ENCODE assay signal across 11 mouse cellular contexts in genomic region chr13:25018316-25018715, GRCm38 (mm10). TPM values are rescaled to one million over a fixed set of nuclear protein-coding genes. Genes with fewer than 3 reads are reported as not detected.
DNase-seq lines count a peak whose midpoint lies in the region; ATAC-seq and TF ChIP-seq lines count a peak whose summit lies in the region.
"Had no signal": no experiment of that assay in that cellular context is flagged by ENCODE, and none has a peak within 500 bp of the region (broad histone marks: within the 10 kb centered on the region; RNA-seq: fewer than 3 reads in every experiment).

No protein-coding gene starts in this region.

- H3K4me3 ChIP-seq in heart, embryonic 12.5 days = no peak overlapping the region
- H3K4me3 ChIP-seq in midbrain, embryonic 10.5 days = 0 out of 2 replicates have a peak overlapping the region, but pooled peaks have one; percentile 90
- no peak overlapping the region for H3K4me3 ChIP-seq in midbrain, embryonic 11.5 days (ENCODE audit: low read depth, low read length)
- H3K4me3 ChIP-seq in intestine, embryonic 14.5 days (ENCODE audit: low read depth, low read length) = no peak overlapping the region
- no peak overlapping the region for H3K4me3 ChIP-seq in neural tube, embryonic 14.5 days (ENCODE audit: low read depth, low read length)
- no peak overlapping the region; the same call in 1 of the 2 replicates for H3K4me3 ChIP-seq in kidney, adult 2 months (ENCODE audit: insufficient read depth, low read depth, low read length)

- no peak overlapping the region for H3K27ac ChIP-seq in heart, embryonic 12.5 days (ENCODE audit: poor library complexity, severe bottlenecking)
- H3K27ac ChIP-seq in midbrain, embryonic 10.5 days (replicated peaks) = no peak overlapping the region
- no peak overlapping the region for H3K27ac ChIP-seq in midbrain, embryonic 11.5 days (ENCODE audit: low read depth, low read length)
- H3K27ac ChIP-seq in intestine, embryonic 14.5 days (ENCODE audit: low read depth) = no peak overlapping the region
- H3K27ac ChIP-seq in neural tube, embryonic 14.5 days (ENCODE audit: low read depth, low read length) = no peak overlapping the region
- H3K27ac ChIP-seq in kidney, adult 2 months (ENCODE audit: insufficient read depth, low read depth, low read length) = no peak overlapping the region
- H3K27ac ChIP-seq: embryonic facial prominence, embryonic 15.5 days had no signal

- H3K36me3 ChIP-seq in heart, embryonic 12.5 days = peaks cover 11% of the 10 kb centered on the region; the same call in 1 of the 2 replicates
- peaks cover 17% of the 10 kb centered on the region for H3K36me3 ChIP-seq in midbrain, embryonic 10.5 days
- no peaks in the 10 kb centered on the region for H3K36me3 ChIP-seq in midbrain, embryonic 11.5 days (ENCODE audit: control insufficient read depth, insufficient read depth, low read length)
- H3K36me3 ChIP-seq in intestine, embryonic 14.5 days (ENCODE audit: control insufficient read depth, insufficient read depth, low read length) = peaks cover 7% of the 10 kb centered on the region; the same call in 1 of the 2 replicates
- no peaks in the 10 kb centered on the region for H3K36me3 ChIP-seq in neural tube, embryonic 14.5 days (ENCODE audit: control insufficient read depth, insufficient read depth, low read length)
- H3K36me3 ChIP-seq in kidney, adult 2 months (ENCODE audit: control insufficient read depth, insufficient read depth, low read length) = no peaks in the 10 kb centered on the region; the same call in 1 of the 2 replicates
- H3K36me3 ChIP-seq: embryonic facial prominence, embryonic 15.5 days had no signal

- H3K27me3 ChIP-seq in heart, embryonic 12.5 days (replicated peaks) = no peaks in the 10 kb centered on the region
- no peaks in the 10 kb centered on the region for H3K27me3 ChIP-seq in midbrain, embryonic 10.5 days (ENCODE audit: low read depth, poor library complexity, severe bottlenecking)
- H3K27me3 ChIP-seq in midbrain, embryonic 11.5 days (ENCODE audit: control insufficient read depth, insufficient read depth, low read length) = no peaks in the 10 kb centered on the region
- no peaks in the 10 kb centered on the region for H3K27me3 ChIP-seq in intestine, embryonic 14.5 days (replicated peaks; ENCODE audit: control insufficient read depth, insufficient read depth, low read length)
- H3K27me3 ChIP-seq in neural tube, embryonic 14.5 days (ENCODE audit: control insufficient read depth, insufficient read depth, low read length) = no peaks in the 10 kb centered on the region
- H3K27me3 ChIP-seq in kidney, adult 2 months (replicated peaks; ENCODE audit: control insufficient read depth, insufficient read depth, low read length) = no peaks in the 10 kb centered on the region
- H3K27me3 ChIP-seq: embryonic facial prominence, embryonic 15.5 days had no signal

- H3K4me1 ChIP-seq in heart, embryonic 12.5 days (replicated peaks) = peaks cover 18% of the 10 kb centered on the region
- peaks cover 31% of the 10 kb centered on the region for H3K4me1 ChIP-seq in midbrain, embryonic 10.5 days
- peaks cover 11% of the 10 kb centered on the region; the same call in 1 of the 2 replicates for H3K4me1 ChIP-seq in midbrain, embryonic 11.5 days (ENCODE audit: control insufficient read depth, insufficient read depth, low read length)
- peaks cover 11% of the 10 kb centered on the region for H3K4me1 ChIP-seq in intestine, embryonic 14.5 days (replicated peaks; ENCODE audit: control insufficient read depth, insufficient read depth, low read length)
- H3K4me1 ChIP-seq in neural tube, embryonic 14.5 days (ENCODE audit: control insufficient read depth, insufficient read depth, low read length) = peaks cover 9% of the 10 kb centered on the region
- peaks cover 12% of the 10 kb centered on the region for H3K4me1 ChIP-seq in kidney, adult 2 months (ENCODE audit: control insufficient read depth, insufficient read depth, low read length)

- intact Hi-C loops in heart, postnatal 10 days (cut with DNase I) = no loop called here

- no peak for TF ChIP-seq CTCF in kidney, adult 2 months (conservative IDR thresholded peaks at IDR 0.05; ENCODE audit: insufficient read depth, insufficient read length, low read depth, low read length)

- ATAC-seq in heart, embryonic 12.5 days (ENCODE audit: insufficient number of reproducible peaks, low FRiP score) = no peak
- no peak for ATAC-seq in midbrain, embryonic 11.5 days (ENCODE audit: low FRiP score)
- no peak for ATAC-seq in intestine, embryonic 14.5 days (replicated peaks; ENCODE audit: low FRiP score, low TSS enrichment, low read depth)
- ATAC-seq in neural tube, embryonic 14.5 days (ENCODE audit: low read depth) = no peak

- WGBS in heart, embryonic 12.5 days = 92% methylated on average over 9 of the region's 9 CpGs
- WGBS in midbrain, embryonic 10.5 days = 94% methylated on average over 9 of the region's 9 CpGs
- 89% methylated on average over 9 of the region's 9 CpGs for WGBS in midbrain, embryonic 11.5 days
- WGBS in intestine, embryonic 14.5 days = 89% methylated on average over 9 of the region's 9 CpGs
- WGBS in neural tube, embryonic 14.5 days = 94% methylated on average over 9 of the region's 9 CpGs
- WGBS in kidney, adult 2 months = 81% methylated on average over 9 of the region's 9 CpGs

- H3K4me2 ChIP-seq in heart, embryonic 12.5 days = peak overlapping the region; percentile 75
- H3K4me2 ChIP-seq in midbrain, embryonic 11.5 days = no peak overlapping the region; the same call in 1 of the 2 replicates
- no peak overlapping the region for H3K4me2 ChIP-seq in intestine, embryonic 14.5 days (ENCODE audit: low read length)
- H3K4me2 ChIP-seq in neural tube, embryonic 14.5 days (ENCODE audit: low read depth, low read length) = 0 out of 2 replicates have a peak overlapping the region, but pooled peaks have one; percentile 68

- TF ChIP-seq POLR2A in kidney, adult 2 months (IDR thresholded peaks at IDR 0.05; ENCODE audit: low read depth, low read length) = no peak

- no peaks in the 10 kb centered on the region for H3K9me3 ChIP-seq in heart, embryonic 12.5 days (replicated peaks)
- H3K9me3 ChIP-seq in midbrain, embryonic 10.5 days (replicated peaks) = no peaks in the 10 kb centered on the region
- no peaks in the 10 kb centered on the region for H3K9me3 ChIP-seq in midbrain, embryonic 11.5 days (ENCODE audit: control insufficient read depth, low read length)
- no peaks in the 10 kb centered on the region for H3K9me3 ChIP-seq in intestine, embryonic 14.5 days (ENCODE audit: control insufficient read depth, low read length)
- H3K9me3 ChIP-seq in neural tube, embryonic 14.5 days (ENCODE audit: control insufficient read depth, low read length) = no peaks in the 10 kb centered on the region
- H3K9me3 ChIP-seq: embryonic facial prominence, embryonic 15.5 days had no signal

- no peak overlapping the region for H3K9ac ChIP-seq in heart, embryonic 12.5 days
- H3K9ac ChIP-seq in midbrain, embryonic 11.5 days (ENCODE audit: low read length) = no peak overlapping the region
- H3K9ac ChIP-seq in intestine, embryonic 14.5 days (ENCODE audit: low read length) = no peak overlapping the region
- H3K9ac ChIP-seq in neural tube, embryonic 14.5 days (replicated peaks; ENCODE audit: low read depth, low read length) = no peak overlapping the region

- no peak for DNase-seq in heart, postnatal 10 days
- DNase-seq in midbrain, embryonic 10.5 days (ENCODE audit: low spot score) = no peak
- DNase-seq in midbrain, embryonic 11.5 days (ENCODE audit: low spot score, missing footprints) = no peak
- peak; percentile 46 for DNase-seq in intestine, embryonic 14.5 days (ENCODE audit: low spot score)
- DNase-seq in cerebellum, postnatal 10 days = no peak
- no peak for DNase-seq in kidney, adult 2 months
- DNase-seq: thymus, postnatal 14 days had no signal

RNA-seq across cellular contexts. Expression of gene Mrs2, which starts 1.9 kb away (rescaled TPM):
- 27.6 and 28.7 TPM in 2 replicates for polyA plus RNA-seq in heart, embryonic 12.5 days (2016; fragmentation: Nextera tagmentation; extraction: Ambion mirVana)
- total RNA-seq in heart, postnatal 10 days (2021) = 10 to 100 TPM; 46.7 to 60.0 TPM
- polyA plus RNA-seq in midbrain, embryonic 10.5 days (2016; fragmentation: Nextera tagmentation; extraction: Ambion mirVana) = 15.0 and 19.7 TPM in 2 replicates
- polyA plus RNA-seq in midbrain, embryonic 11.5 days (2014; fragmentation: Nextera tagmentation; extraction: Ambion mirVana) = 24.3 and 31.9 TPM in 2 replicates
- 19.1 and 23.3 TPM in 2 replicates for polyA plus RNA-seq in intestine, embryonic 14.5 days (2014; fragmentation: Nextera tagmentation; extraction: Ambion mirVana)
- polyA plus RNA-seq in neural tube, embryonic 14.5 days (2014; fragmentation: Nextera tagmentation; extraction: Ambion mirVana) = 25.9 and 27.2 TPM in 2 replicates
- polyA plus RNA-seq in kidney, adult 2 months (2012; rRNA removed) = 23.9 and 27.3 TPM in 2 replicates

RNA-seq across cellular contexts. Expression of gene Dcdc2a, which starts 37.5 kb away (rescaled TPM):
- polyA plus RNA-seq in heart, embryonic 12.5 days (2016; fragmentation: Nextera tagmentation; extraction: Ambion mirVana) = 1.0 and 1.4 TPM in 2 replicates
- total RNA-seq in heart, postnatal 10 days (2021) = under 1 TPM in 1 of 2 experiments, not detected in 1; 0.14 TPM
- 1.7 and 1.8 TPM in 2 replicates for polyA plus RNA-seq in midbrain, embryonic 10.5 days (2016; fragmentation: Nextera tagmentation; extraction: Ambion mirVana)
- polyA plus RNA-seq in midbrain, embryonic 11.5 days (2014; fragmentation: Nextera tagmentation; extraction: Ambion mirVana) = 1.8 and 2.1 TPM in 2 replicates
- polyA plus RNA-seq in intestine, embryonic 14.5 days (2014; fragmentation: Nextera tagmentation; extraction: Ambion mirVana) = 0.09 and 0.70 TPM in 2 replicates
- 2.0 and 2.5 TPM in 2 replicates for polyA plus RNA-seq in neural tube, embryonic 14.5 days (2014; fragmentation: Nextera tagmentation; extraction: Ambion mirVana)
- polyA plus RNA-seq in kidney, adult 2 months (2012; rRNA removed) = 1.4 and 1.6 TPM in 2 replicates
- total RNA-seq: monocyte, adult 5-6 weeks had no signal

Comparison
In these comparisons a context has a peak if more than half of its experiments do, and no peak if none do; other contexts are left out.
1. H3K4me2 ChIP-seq: peak in heart, embryonic 12.5 days (single experiment) and neural tube, embryonic 14.5 days (single experiment); none in midbrain, embryonic 11.5 days (single experiment) and intestine, embryonic 14.5 days (single experiment).